Mouse (Mus musculus): ENCODE results near the gene Rab14. TPM values are rescaled to one million over a fixed set of nuclear protein-coding genes. Genes with fewer than 3 reads are reported as not detected.

Gene Rab14
- total and polyA plus RNA-seq, 3 experiments = 127 to 1,231 (median 186) TPM

GRCm38 (mm10) chr2:35133891-35134290 lies 67.0 kb downstream of the Rab14 start:
- no peaks in the 10 kb centered on the region for H3K9me3 ChIP-seq (replicated peaks)
- H3K4me1 ChIP-seq (ENCODE audit: insufficient read depth, low read depth, low read length) = peaks cover 12% of the 10 kb centered on the region
- H3K27me3 ChIP-seq (ENCODE audit: insufficient read depth, low read length) = no peaks in the 10 kb centered on the region
- no peak overlapping the region for H3K4me3 ChIP-seq (ENCODE audit: low read depth, low read length)
- peaks cover 51% of the 10 kb centered on the region for H3K36me3 ChIP-seq (replicated peaks)
- ATAC-seq (ENCODE audit: extremely low read depth, insufficient number of reproducible peaks, low FRiP score, poor library complexity, severe bottlenecking) (no peak), DNase-seq (ENCODE audit: low spot score) (no peak)
- TF ChIP-seq GATA2 (IDR thresholded peaks at IDR 0.05; ENCODE audit: borderline replicate concordance, low read depth, low read length) = no peak
- no peak for TF ChIP-seq TAL1 (conservative IDR thresholded peaks at IDR 0.05; ENCODE audit: low read depth, low read length)
- no peak for TF ChIP-seq CTCF (IDR thresholded peaks at IDR 0.05; ENCODE audit: low read depth, low read length)
- TF ChIP-seq GATA1 (IDR thresholded peaks at IDR 0.05; ENCODE audit: borderline replicate concordance, low read length) = no peak
- TF ChIP-seq POLR2AphosphoS5 (IDR thresholded peaks at IDR 0.05; ENCODE audit: insufficient replicate concordance, low read depth, low read length) = no peak

- Histone ChIP-seq H3K27me3 (ENCODE audit: insufficient read depth, low read length) (no peaks in the 10 kb centered on the region), H3K9me3 (replicated peaks) (no peaks in the 10 kb centered on the region), H3K36me3 (replicated peaks) (peaks cover 47% of the 10 kb centered on the region), H3K4me3 (ENCODE audit: low read depth, low read length) (peak overlapping the region; percentile 70), H3K4me1 (ENCODE audit: insufficient read depth, low read depth, low read length) (peaks cover 12% of the 10 kb centered on the region)
- ATAC-seq (ENCODE audit: extremely low read depth, insufficient number of reproducible peaks, low FRiP score, poor library complexity, severe bottlenecking) (no peak), DNase-seq (ENCODE audit: low spot score) (no peak)
- TF ChIP-seq GATA1 (IDR thresholded peaks at IDR 0.05; ENCODE audit: borderline replicate concordance, low read length) (no peak), POLR2AphosphoS5 (IDR thresholded peaks at IDR 0.05; ENCODE audit: insufficient replicate concordance, low read depth, low read length) (no peak), TAL1 (conservative IDR thresholded peaks at IDR 0.05; ENCODE audit: low read depth, low read length) (no peak), CTCF (IDR thresholded peaks at IDR 0.05; ENCODE audit: low read depth, low read length) (no peak), GATA2 (IDR thresholded peaks at IDR 0.05; ENCODE audit: borderline replicate concordance, low read depth, low read length) (no peak)
Measured at GRCm38 (mm10) chr2:35132662-35133055, 68.3 kb downstream of the Rab14 start.

GRCm38 (mm10) chr2:35131991-35132661 lies 68.8 kb downstream of the Rab14 start:
- H3K36me3 ChIP-seq (replicated peaks) = peaks cover 46% of the 10 kb centered on the region

DNA sequence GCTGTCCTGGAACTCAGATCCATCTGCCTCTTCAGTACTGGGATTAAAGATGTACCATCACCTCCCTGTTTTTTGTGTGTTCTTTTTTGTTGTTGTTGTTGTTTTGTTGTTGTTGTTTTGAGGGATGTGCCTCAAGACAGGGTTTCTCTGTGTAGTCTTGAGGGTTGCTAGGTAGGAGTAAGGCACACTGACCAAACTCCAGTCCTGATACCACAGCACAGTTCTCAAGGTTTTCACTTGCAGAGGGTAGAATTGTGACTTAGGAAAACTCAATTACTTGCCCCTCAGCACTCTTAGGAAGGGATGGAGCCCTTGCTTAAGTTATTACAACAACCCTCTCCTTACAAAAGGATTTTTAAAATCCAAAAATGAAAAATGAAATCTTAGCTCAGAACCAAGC lies 69.4 kb downstream of the Rab14 start:
- Histone ChIP-seq H3K36me3 (replicated peaks) (peaks cover 42% of the 10 kb centered on the region), H3K4me1 (ENCODE audit: insufficient read depth, low read depth, low read length) (peaks cover 12% of the 10 kb centered on the region), H3K4me3 (ENCODE audit: low read depth, low read length) (no peak overlapping the region; the same call in 1 of the 2 replicates), H3K9me3 (replicated peaks) (no peaks in the 10 kb centered on the region), H3K27me3 (ENCODE audit: insufficient read depth, low read length) (no peaks in the 10 kb centered on the region)
- no peak for TF ChIP-seq TAL1 (conservative IDR thresholded peaks at IDR 0.05; ENCODE audit: low read depth, low read length)
- TF ChIP-seq GATA2 (IDR thresholded peaks at IDR 0.05; ENCODE audit: borderline replicate concordance, low read depth, low read length) = no peak
- ATAC-seq (ENCODE audit: extremely low read depth, insufficient number of reproducible peaks, low FRiP score, poor library complexity, severe bottlenecking) (no peak), DNase-seq (ENCODE audit: low spot score) (no peak)

More at GRCm38 (mm10) chr2:35131991-35132661, 68.8 kb downstream of the Rab14 start:
- peak overlapping the region; percentile 70 for H3K4me3 ChIP-seq (ENCODE audit: low read depth, low read length)
- TF ChIP-seq CTCF (IDR thresholded peaks at IDR 0.05; ENCODE audit: low read depth, low read length) (no peak), GATA2 (IDR thresholded peaks at IDR 0.05; ENCODE audit: borderline replicate concordance, low read depth, low read length) (no peak), POLR2AphosphoS5 (IDR thresholded peaks at IDR 0.05; ENCODE audit: insufficient replicate concordance, low read depth, low read length) (no peak), GATA1 (IDR thresholded peaks at IDR 0.05; ENCODE audit: borderline replicate concordance, low read length) (no peak), TAL1 (conservative IDR thresholded peaks at IDR 0.05; ENCODE audit: low read depth, low read length) (no peak)
- ATAC-seq (ENCODE audit: extremely low read depth, insufficient number of reproducible peaks, low FRiP score, poor library complexity, severe bottlenecking) (peak; percentile 97), DNase-seq (ENCODE audit: low spot score) (peak; percentile 75)
- no peaks in the 10 kb centered on the region for H3K9me3 ChIP-seq (replicated peaks)
- H3K4me1 ChIP-seq (ENCODE audit: insufficient read depth, low read depth, low read length) = peaks cover 12% of the 10 kb centered on the region
- H3K27me3 ChIP-seq (ENCODE audit: insufficient read depth, low read length) = no peaks in the 10 kb centered on the region

Other genes with a start within 250 kb of the Rab14 start
- gene Traf1, start 239.3 kb downstream of the Rab14 start, total RNA-seq (2014; fragmentation: Nextera tagmentation) = not detected in 2 replicates
- 0.12 and 0.27 TPM in 2 replicates for gene Traf1, start 239.3 kb downstream of the Rab14 start, total RNA-seq (2017)
- gene Traf1, start 239.3 kb downstream of the Rab14 start, polyA plus RNA-seq (2012) = not detected in 2 replicates
- not detected in 2 replicates for gene Hc, start 139.7 kb downstream of the Rab14 start, total RNA-seq (2014; fragmentation: Nextera tagmentation)
- gene Hc, start 139.7 kb downstream of the Rab14 start, total RNA-seq (2017) = 0.22 and 0.23 TPM in 2 replicates
- gene Hc, start 139.7 kb downstream of the Rab14 start, polyA plus RNA-seq (2012) = not detected in 2 replicates
- 3.0 and 3.6 TPM in 2 replicates for gene AI182371, start 99.6 kb downstream of the Rab14 start, total RNA-seq (2014; fragmentation: Nextera tagmentation)
- 1.6 and 2.3 TPM in 2 replicates for gene AI182371, start 99.6 kb downstream of the Rab14 start, total RNA-seq (2017)
- 0.07 and 0.08 TPM in 2 replicates for gene AI182371, start 99.6 kb downstream of the Rab14 start, polyA plus RNA-seq (2012)
- gene Cntrl, start 91.6 kb downstream of the Rab14 start, total RNA-seq (2014; fragmentation: Nextera tagmentation) = 86.1 and 93.5 TPM in 2 replicates
- 62.7 and 70.5 TPM in 2 replicates for gene Cntrl, start 91.6 kb downstream of the Rab14 start, total RNA-seq (2017)
- gene Cntrl, start 91.6 kb downstream of the Rab14 start, polyA plus RNA-seq (2012) = 11.0 and 13.7 TPM in 2 replicates
- 6.0 and 11.1 TPM in 2 replicates for gene Gsn, start 55.3 kb upstream of the Rab14 start, total RNA-seq (2014; fragmentation: Nextera tagmentation)
- gene Gsn, start 55.3 kb upstream of the Rab14 start, total RNA-seq (2017) = 22.3 and 24.5 TPM in 2 replicates
- gene Gsn, start 55.3 kb upstream of the Rab14 start, polyA plus RNA-seq (2012) = 14.8 and 18.3 TPM in 2 replicates
- gene Stom, start 135.9 kb upstream of the Rab14 start, total RNA-seq (2014; fragmentation: Nextera tagmentation) = 11.1 and 51.4 TPM in 2 replicates
- 12.3 and 13.7 TPM in 2 replicates for gene Stom, start 135.9 kb upstream of the Rab14 start, total RNA-seq (2017)
- gene Stom, start 135.9 kb upstream of the Rab14 start, polyA plus RNA-seq (2012) = 3.1 and 3.4 TPM in 2 replicates
- gene 4930568D16Rik, start 166.6 kb upstream of the Rab14 start, total RNA-seq (2014; fragmentation: Nextera tagmentation) = not detected in 2 replicates
- 0.11 TPM in 1 of 2 replicates, not detected in the other for gene 4930568D16Rik, start 166.6 kb upstream of the Rab14 start, total RNA-seq (2017)
- not detected in 2 replicates for gene 4930568D16Rik, start 166.6 kb upstream of the Rab14 start, polyA plus RNA-seq (2012)
- gene 4930402F06Rik, start 196.1 kb upstream of the Rab14 start, total RNA-seq (2014; fragmentation: Nextera tagmentation) = not detected in 2 replicates
- 0.12 TPM in 1 of 2 replicates, not detected in the other for gene 4930402F06Rik, start 196.1 kb upstream of the Rab14 start, total RNA-seq (2017)
- not detected in 2 replicates for gene 4930402F06Rik, start 196.1 kb upstream of the Rab14 start, polyA plus RNA-seq (2012)

Data from G1E (cell line).